Mouse (Mus musculus): ENCODE data around the gene Retnlb. TPM values are rescaled to one million over a fixed set of nuclear protein-coding genes. Genes with fewer than 3 reads are reported as not detected.

Gene Retnlb
- polyA plus RNA-seq, 1 experiment from 2014 or later, result not detected

Other genes with a start within 250 kb of the Retnlb start
- gene Trat1, start 44.8 kb upstream of the Retnlb start, polyA plus RNA-seq (2016; fragmentation: Nextera tagmentation; extraction: Ambion mirVana), result not detected in 2 replicates
- not detected in 2 replicates for gene Retnla, start 25.7 kb downstream of the Retnlb start, polyA plus RNA-seq (2016; fragmentation: Nextera tagmentation; extraction: Ambion mirVana)
- not detected in 2 replicates for gene Retnlg, start 55.8 kb downstream of the Retnlb start, polyA plus RNA-seq (2016; fragmentation: Nextera tagmentation; extraction: Ambion mirVana)
- gene Dzip3, start 177.3 kb downstream of the Retnlb start, polyA plus RNA-seq (2016; fragmentation: Nextera tagmentation; extraction: Ambion mirVana), result 22.6 and 27.5 TPM in 2 replicates
- 31.0 TPM in 2 replicates for gene Cip2a, start 177.3 kb downstream of the Retnlb start, polyA plus RNA-seq (2016; fragmentation: Nextera tagmentation; extraction: Ambion mirVana)
- 0.03 TPM in 1 of 2 replicates, not detected in the other for gene Myh15, start 240.6 kb downstream of the Retnlb start, polyA plus RNA-seq (2016; fragmentation: Nextera tagmentation; extraction: Ambion mirVana)

All from heart, embryonic 12.5 days (tissue).